Mouse (Mus musculus): ENCODE measurements around the gene Myh1. TPM values are rescaled to one million over a fixed set of nuclear protein-coding genes. Genes with fewer than 3 reads are reported as not detected.

The Myh1 gene
- polyA plus RNA-seq, 1 experiment from 2014 or later: 1.0 TPM

DNA sequence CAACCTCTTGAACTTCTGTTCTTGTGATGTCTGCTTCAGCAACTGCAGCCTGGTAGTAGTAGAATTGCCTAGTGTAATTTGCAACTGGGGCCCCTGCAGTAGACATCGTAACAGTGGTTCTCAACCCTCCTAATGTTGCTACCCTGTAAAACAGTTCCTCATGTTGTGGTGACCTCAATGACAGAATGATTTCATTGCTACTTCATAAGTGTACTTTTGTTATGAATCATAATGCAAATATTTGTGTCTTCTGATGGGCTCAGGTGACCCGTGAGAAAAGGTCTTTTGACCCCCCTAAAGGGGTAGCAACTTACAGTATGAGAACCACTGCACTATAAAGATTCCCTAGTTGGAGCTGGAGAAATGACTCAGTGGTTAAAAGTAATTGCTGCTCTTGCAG, 27.4 kb upstream of the Myh1 start:
- Histone ChIP-seq H3K9ac (no peak overlapping the region), H3K27me3 (no peaks in the 10 kb centered on the region), H3K27ac (no peak overlapping the region), H3K4me1 (no peaks in the 10 kb centered on the region), H3K4me2 (no peak overlapping the region), H3K36me3 (no peaks in the 10 kb centered on the region), H3K4me3 (no peak overlapping the region), H3K9me3 (no peaks in the 10 kb centered on the region)
- ATAC-seq (ENCODE audit: insufficient number of reproducible peaks, low FRiP score, low TSS enrichment, low read depth): no peak
- WGBS: 82% methylated on average over 2 of the region's 2 CpGs

DNA sequence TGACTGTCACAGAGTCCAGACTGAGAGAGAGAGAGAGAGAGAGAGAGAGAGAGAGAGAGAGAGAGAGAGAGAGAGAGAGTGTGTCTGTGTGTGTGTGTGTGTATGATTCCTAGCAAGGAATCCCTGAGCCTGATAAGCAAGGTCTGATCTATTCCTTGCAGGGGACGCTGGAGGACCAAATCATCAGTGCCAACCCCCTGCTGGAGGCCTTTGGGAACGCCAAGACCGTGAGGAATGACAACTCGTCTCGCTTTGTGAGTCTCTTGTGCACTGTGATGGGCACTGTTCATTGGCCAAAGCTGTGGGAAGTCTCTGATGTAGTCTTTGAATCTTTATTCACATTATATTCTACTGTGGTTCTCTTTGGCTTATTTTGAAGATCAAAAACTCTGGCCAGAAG, 23.5 kb upstream of the Myh1 start:
- Histone ChIP-seq H3K36me3 (no peaks in the 10 kb centered on the region), H3K4me2 (no peak overlapping the region), H3K4me1 (no peaks in the 10 kb centered on the region), H3K9ac (no peak overlapping the region), H3K4me3 (no peak overlapping the region), H3K27me3 (no peaks in the 10 kb centered on the region; the same call in 1 of the 2 replicates), H3K9me3 (no peaks in the 10 kb centered on the region), H3K27ac (no peak overlapping the region)
- no peak for ATAC-seq (ENCODE audit: insufficient number of reproducible peaks, low FRiP score, low TSS enrichment, low read depth)
- WGBS: 63% methylated on average over 5 of the region's 5 CpGs

DNA sequence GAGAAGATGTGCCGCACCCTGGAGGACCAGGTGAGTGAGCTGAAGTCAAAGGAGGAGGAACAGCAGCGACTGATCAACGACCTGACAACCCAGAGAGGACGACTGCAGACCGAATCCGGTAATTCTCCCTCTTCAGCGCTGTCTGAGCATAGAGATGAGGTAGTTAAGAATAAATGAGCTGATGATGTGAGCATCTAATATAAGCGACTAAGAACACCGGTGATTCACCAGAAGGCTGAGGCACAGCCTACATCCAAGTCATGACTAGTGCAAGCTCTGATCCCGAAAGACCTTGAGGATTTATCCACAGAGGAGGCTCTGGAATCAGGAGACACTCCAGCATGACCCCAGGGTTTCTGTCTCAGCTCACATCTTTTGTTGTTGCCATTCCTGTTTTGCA, 9.5 kb upstream of the Myh1 start:
- Histone ChIP-seq H3K9me3 (no peaks in the 10 kb centered on the region), H3K27ac (no peak overlapping the region), H3K9ac (no peak overlapping the region), H3K4me2 (no peak overlapping the region), H3K27me3 (no peaks in the 10 kb centered on the region), H3K36me3 (no peaks in the 10 kb centered on the region), H3K4me3 (no peak overlapping the region), H3K4me1 (no peaks in the 10 kb centered on the region)
- WGBS: 80% methylated on average over 10 of the region's 10 CpGs
- no peak for ATAC-seq (ENCODE audit: insufficient number of reproducible peaks, low FRiP score, low TSS enrichment, low read depth)

DNA sequence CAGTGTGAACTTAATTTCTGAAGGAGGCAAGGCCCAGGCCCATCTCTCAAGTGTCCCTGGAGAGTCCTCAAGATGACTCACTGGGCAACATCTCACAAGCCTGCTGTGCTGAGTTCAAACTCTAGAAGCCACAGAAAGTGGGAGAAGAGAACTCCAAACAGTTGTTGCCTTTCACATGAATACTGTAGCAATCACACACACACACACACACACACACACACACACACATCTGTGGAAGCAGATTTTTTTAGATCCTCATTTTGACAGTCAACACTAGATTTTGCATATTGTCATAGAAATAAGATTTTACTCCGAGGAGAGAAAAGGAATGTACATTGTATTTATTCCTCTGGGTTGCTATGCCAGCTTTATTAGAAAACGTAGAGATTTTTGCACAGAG, 9.0 kb upstream of the Myh1 start:
- Histone ChIP-seq H3K4me2 (no peak overlapping the region), H3K9ac (no peak overlapping the region), H3K4me3 (no peak overlapping the region), H3K9me3 (no peaks in the 10 kb centered on the region), H3K27me3 (no peaks in the 10 kb centered on the region), H3K27ac (no peak overlapping the region), H3K4me1 (no peaks in the 10 kb centered on the region), H3K36me3 (no peaks in the 10 kb centered on the region)
- no peak for ATAC-seq (ENCODE audit: insufficient number of reproducible peaks, low FRiP score, low TSS enrichment, low read depth)
- 80% methylated on average over 2 of the region's 2 CpGs for WGBS

DNA sequence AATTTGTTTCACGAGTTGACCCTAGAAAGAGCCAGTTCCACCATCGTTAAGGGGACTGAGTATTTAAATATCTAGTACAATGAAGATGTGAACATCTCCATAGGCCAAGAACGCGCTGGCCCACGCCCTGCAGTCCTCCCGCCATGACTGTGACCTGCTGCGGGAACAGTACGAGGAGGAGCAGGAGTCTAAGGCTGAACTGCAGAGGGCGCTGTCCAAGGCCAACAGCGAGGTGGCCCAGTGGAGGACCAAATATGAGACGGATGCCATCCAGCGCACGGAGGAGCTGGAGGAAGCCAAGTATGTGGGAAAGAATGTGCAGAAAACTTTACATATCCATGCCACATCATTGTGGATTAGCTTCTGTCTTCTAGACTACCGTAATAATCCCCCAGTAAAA, 8.4 kb upstream of the Myh1 start:
- H3K27ac ChIP-seq: no peak overlapping the region
- H3K9me3 ChIP-seq: no peaks in the 10 kb centered on the region
- H3K36me3 ChIP-seq: no peaks in the 10 kb centered on the region
- H3K27me3 ChIP-seq: no peaks in the 10 kb centered on the region
- WGBS: 84% methylated on average over 14 of the region's 14 CpGs
- H3K9ac ChIP-seq: no peak overlapping the region
- H3K4me2 ChIP-seq: no peak overlapping the region
- no peaks in the 10 kb centered on the region for H3K4me1 ChIP-seq
- no peak overlapping the region for H3K4me3 ChIP-seq
- ATAC-seq (ENCODE audit: insufficient number of reproducible peaks, low FRiP score, low TSS enrichment, low read depth): no peak

DNA sequence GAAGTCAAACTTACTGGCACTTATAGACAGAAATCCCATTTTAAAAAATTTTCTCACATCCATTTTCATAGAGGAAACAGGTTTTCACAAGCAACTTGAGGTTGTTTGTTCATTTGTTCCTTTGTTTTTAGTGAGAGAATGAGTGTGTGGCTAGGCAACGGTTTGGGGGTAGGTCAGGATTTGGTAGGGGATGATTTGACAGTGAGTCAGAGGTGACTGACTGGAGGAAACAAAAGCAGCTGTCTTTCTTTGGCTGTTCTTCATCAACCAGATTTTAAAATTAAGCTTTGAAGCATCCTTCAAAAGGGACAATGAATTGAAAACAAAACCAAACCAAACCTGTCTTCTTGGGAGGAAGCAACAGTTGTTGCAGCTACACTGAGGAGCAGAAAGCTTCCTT, 531 bp upstream of the Myh1 start:
- no peaks in the 10 kb centered on the region for H3K4me1 ChIP-seq
- no peak overlapping the region for H3K9ac ChIP-seq
- WGBS: 47% methylated on average over 1 of the region's 1 CpGs
- H3K9me3 ChIP-seq: no peaks in the 10 kb centered on the region
- no peaks in the 10 kb centered on the region for H3K36me3 ChIP-seq
- ATAC-seq (ENCODE audit: insufficient number of reproducible peaks, low FRiP score, low TSS enrichment, low read depth): no peak
- H3K27me3 ChIP-seq: no peaks in the 10 kb centered on the region
- no peak overlapping the region for H3K27ac ChIP-seq
- no peak overlapping the region for H3K4me3 ChIP-seq
- H3K4me2 ChIP-seq: no peak overlapping the region

DNA sequence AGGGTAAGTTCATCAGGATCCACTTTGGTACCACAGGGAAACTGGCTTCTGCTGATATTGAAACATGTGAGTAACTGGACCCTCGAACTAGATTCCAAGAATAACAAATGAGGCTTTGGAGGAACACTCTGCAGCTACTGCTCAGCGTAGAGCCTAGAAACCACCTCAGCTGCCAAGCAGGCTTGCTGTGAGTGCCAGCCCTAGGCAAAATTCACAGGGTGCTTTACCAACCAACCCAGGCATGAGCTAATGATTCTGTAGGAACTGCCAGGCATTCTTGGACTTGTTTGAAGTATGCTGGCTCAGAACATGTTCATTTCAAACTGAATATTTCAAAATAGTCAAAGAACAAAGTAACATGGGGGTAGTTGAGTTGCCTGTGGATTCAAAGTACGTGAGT, 4.9 kb downstream of the Myh1 start:
- H3K9me3 ChIP-seq: no peaks in the 10 kb centered on the region
- ATAC-seq (ENCODE audit: insufficient number of reproducible peaks, low FRiP score, low TSS enrichment, low read depth): no peak
- no peak overlapping the region for H3K27ac ChIP-seq
- no peak overlapping the region for H3K4me3 ChIP-seq
- H3K4me1 ChIP-seq: no peaks in the 10 kb centered on the region
- 55% methylated on average over 3 of the region's 3 CpGs for WGBS
- H3K9ac ChIP-seq: no peak overlapping the region
- no peaks in the 10 kb centered on the region for H3K27me3 ChIP-seq
- H3K4me2 ChIP-seq: no peak overlapping the region
- H3K36me3 ChIP-seq: no peaks in the 10 kb centered on the region

DNA sequence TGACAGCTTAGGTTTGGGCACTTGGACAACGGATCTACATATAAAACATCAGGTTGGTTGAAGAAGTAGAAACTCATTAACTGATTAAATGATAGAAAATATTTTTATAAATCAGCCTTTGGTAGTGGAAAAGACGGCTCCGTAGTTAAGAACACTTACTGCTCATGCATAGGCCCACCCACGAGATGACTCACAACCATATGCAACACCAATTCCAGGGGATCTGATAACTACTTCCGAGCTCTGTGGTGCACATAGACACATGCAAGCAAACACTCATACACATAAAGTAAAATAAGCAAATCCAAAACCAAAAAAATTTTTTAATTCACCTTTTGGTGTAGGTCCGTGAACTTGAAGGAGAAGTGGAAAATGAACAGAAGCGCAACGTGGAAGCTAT, 22.0 kb downstream of the Myh1 start:
- H3K27me3 ChIP-seq: no peaks in the 10 kb centered on the region
- no peak overlapping the region for H3K4me3 ChIP-seq
- WGBS: 91% methylated on average over 8 of the region's 8 CpGs
- no peak overlapping the region for H3K27ac ChIP-seq
- H3K4me1 ChIP-seq: no peaks in the 10 kb centered on the region
- no peaks in the 10 kb centered on the region for H3K36me3 ChIP-seq
- H3K9ac ChIP-seq: no peak overlapping the region
- ATAC-seq (ENCODE audit: insufficient number of reproducible peaks, low FRiP score, low TSS enrichment, low read depth): no peak
- no peak overlapping the region for H3K4me2 ChIP-seq
- no peaks in the 10 kb centered on the region for H3K9me3 ChIP-seq

DNA sequence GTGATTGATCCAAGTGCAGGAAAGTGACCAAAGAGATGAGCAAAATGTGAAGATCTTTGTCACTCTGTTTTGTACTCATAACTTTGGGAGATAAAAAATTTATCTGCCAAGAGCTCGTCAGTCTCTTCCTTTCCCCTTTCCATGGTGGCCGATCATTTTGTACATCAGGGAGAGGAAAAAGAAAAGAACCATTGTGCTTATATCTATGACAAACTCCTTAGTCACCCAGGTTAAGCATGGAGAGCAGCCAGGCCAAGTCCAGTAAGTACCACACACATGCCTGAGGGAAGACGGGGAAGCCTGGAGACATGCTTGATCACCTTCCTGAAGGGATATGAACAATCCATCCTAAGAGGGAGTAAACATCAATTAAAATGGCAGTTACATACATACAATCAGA, 24.6 kb downstream of the Myh1 start:
- Histone ChIP-seq H3K4me1 (no peaks in the 10 kb centered on the region), H3K4me2 (no peak overlapping the region), H3K9me3 (no peaks in the 10 kb centered on the region), H3K36me3 (no peaks in the 10 kb centered on the region), H3K27ac (no peak overlapping the region), H3K9ac (no peak overlapping the region), H3K27me3 (no peaks in the 10 kb centered on the region), H3K4me3 (no peak overlapping the region)
- 77% methylated on average over 3 of the region's 3 CpGs for WGBS
- no peak for ATAC-seq (ENCODE audit: insufficient number of reproducible peaks, low FRiP score, low TSS enrichment, low read depth)

DNA sequence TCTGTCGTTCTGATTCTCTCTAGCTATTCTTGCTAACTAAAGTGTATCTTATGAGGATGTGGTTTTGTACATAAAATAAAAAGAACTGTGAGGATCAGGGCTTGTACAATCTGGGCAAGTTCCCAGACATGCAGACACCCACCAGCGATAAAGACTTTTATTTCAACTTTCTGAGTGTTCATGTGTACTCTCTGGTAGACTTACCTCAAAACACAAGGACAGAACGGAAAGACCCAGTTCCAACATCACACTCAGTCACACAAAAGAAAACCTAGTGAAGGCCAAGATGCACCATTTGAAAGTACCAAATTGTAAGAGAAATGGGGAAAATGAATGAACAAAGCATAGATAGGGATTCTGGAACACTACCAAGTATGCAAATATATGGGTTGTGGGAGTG, 28.9 kb downstream of the Myh1 start:
- no peak overlapping the region for H3K9ac ChIP-seq
- no peaks in the 10 kb centered on the region for H3K36me3 ChIP-seq
- H3K27me3 ChIP-seq: no peaks in the 10 kb centered on the region
- H3K4me3 ChIP-seq: no peak overlapping the region
- no peak for ATAC-seq (ENCODE audit: insufficient number of reproducible peaks, low FRiP score, low TSS enrichment, low read depth)
- no peak overlapping the region for H3K4me2 ChIP-seq
- H3K4me1 ChIP-seq: no peaks in the 10 kb centered on the region
- 73% methylated on average over 3 of the region's 3 CpGs for WGBS
- no peaks in the 10 kb centered on the region for H3K9me3 ChIP-seq
- H3K27ac ChIP-seq: no peak overlapping the region

DNA sequence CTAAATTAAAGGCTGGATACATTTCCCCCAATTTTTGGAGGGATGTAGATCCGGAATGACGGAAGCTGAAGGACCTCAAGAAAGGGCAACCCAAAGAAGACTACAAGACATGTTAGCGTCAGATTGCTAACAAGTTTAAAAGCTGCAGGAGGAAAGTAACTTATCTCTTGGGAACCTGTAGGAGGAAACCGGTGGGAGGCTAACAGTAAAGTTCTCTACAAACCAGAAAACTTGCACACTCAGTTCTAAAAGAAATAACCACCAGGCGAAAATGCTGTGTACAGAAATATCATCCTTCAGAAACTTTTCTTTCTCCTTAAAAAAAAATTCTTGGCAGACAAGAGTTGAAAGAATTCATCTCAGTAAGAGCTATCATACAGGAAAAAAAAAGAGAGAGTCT, 29.3 kb downstream of the Myh1 start:
- H3K9me3 ChIP-seq: no peaks in the 10 kb centered on the region
- H3K36me3 ChIP-seq: no peaks in the 10 kb centered on the region
- no peaks in the 10 kb centered on the region for H3K4me1 ChIP-seq
- 80% methylated on average over 5 of the region's 5 CpGs for WGBS
- no peak overlapping the region for H3K4me2 ChIP-seq
- no peak overlapping the region for H3K9ac ChIP-seq
- ATAC-seq (ENCODE audit: insufficient number of reproducible peaks, low FRiP score, low TSS enrichment, low read depth): no peak
- H3K4me3 ChIP-seq: no peak overlapping the region
- no peaks in the 10 kb centered on the region for H3K27me3 ChIP-seq
- H3K27ac ChIP-seq: no peak overlapping the region

DNA sequence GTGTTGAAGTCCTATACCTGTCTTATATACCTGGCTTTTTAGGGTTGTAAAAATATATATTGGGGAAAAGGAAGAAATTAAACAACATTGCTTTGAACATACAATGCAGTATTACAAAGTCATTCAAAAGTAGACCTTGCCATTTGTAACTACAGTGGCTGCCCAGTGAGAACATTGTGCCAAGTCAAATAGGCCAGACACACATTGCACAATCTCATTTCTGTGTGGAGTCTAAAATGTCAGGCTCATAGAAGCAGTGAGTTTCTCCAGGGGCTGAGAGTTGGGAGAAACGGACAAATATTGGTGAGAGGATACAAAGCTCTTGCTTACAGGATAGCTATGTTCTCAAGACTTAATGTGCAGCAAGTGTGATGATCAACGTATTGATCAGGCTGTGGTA, 30.1 kb downstream of the Myh1 start:
- no peaks in the 10 kb centered on the region for H3K36me3 ChIP-seq
- H3K9ac ChIP-seq: no peak overlapping the region
- ATAC-seq (ENCODE audit: insufficient number of reproducible peaks, low FRiP score, low TSS enrichment, low read depth): no peak
- H3K27ac ChIP-seq: no peak overlapping the region
- H3K9me3 ChIP-seq: no peaks in the 10 kb centered on the region
- no peaks in the 10 kb centered on the region for H3K4me1 ChIP-seq
- H3K27me3 ChIP-seq: no peaks in the 10 kb centered on the region
- H3K4me3 ChIP-seq: no peak overlapping the region
- no peak overlapping the region for H3K4me2 ChIP-seq
- WGBS: 82% methylated on average over 2 of the region's 2 CpGs

DNA sequence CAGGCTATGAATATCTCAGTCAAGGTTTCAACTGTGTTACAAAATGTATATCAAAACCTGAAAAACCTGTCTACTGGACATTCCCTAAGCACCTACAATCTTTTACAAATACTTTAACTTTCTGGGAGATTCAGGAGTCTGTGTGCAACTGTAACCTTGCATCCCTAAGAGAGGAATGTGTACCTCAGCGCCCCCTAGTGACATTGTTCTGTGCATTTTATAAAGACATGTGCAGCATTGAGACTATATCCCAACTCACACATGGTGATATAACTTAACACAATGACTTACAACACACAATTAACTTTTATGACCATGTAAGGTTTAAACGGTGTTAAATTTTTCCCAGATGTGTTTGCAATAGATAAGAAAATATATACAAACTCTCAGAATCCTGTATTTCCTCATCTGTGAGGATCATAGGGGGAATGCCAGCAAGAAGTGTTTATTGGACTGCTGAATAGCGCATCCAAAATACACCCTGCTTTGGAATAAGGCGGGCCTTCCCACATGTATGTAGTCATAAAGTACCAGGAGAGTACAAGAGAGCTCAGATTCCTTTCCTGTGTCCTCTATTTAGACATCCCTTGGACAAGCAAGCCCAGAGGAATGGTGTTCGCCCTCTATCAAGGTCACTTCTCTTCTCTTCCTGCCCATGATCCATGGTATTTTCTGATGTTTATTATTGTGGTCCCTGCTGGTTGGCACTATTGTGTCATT, 35.9 kb downstream of the Myh1 start:
- H3K36me3 ChIP-seq: no peaks in the 10 kb centered on the region
- no peak overlapping the region for H3K4me2 ChIP-seq
- H3K4me1 ChIP-seq: no peaks in the 10 kb centered on the region
- H3K27ac ChIP-seq: no peak overlapping the region
- WGBS: 52% methylated on average over 5 of the region's 5 CpGs
- H3K9ac ChIP-seq: no peak overlapping the region
- no peaks in the 10 kb centered on the region for H3K27me3 ChIP-seq
- ATAC-seq (ENCODE audit: insufficient number of reproducible peaks, low FRiP score, low TSS enrichment, low read depth): no peak
- no peak overlapping the region for H3K4me3 ChIP-seq
- H3K9me3 ChIP-seq: no peaks in the 10 kb centered on the region
